Mouse (Mus musculus): Measurements from ENCODE around the gene Slc25a44. TPM values are rescaled to one million over a fixed set of nuclear protein-coding genes. Genes with fewer than 3 reads are reported as not detected.
A peak's percentile ranks its signal among the peaks of the same experiment; 100 is the strongest.

Slc25a44 gene
- polyA plus RNA-seq, 1 experiment from 2014 or later: 18.0 TPM

- Histone ChIP-seq H3K9ac (ENCODE audit: low read length) (peak within 1 kb of the TSS; percentile 89), H3K36me3 (ENCODE audit: control insufficient read depth, insufficient read depth, low read length) (no peaks in the 10 kb centered on the region), H3K9me3 (replicated peaks; ENCODE audit: control insufficient read depth, low read length) (no peaks in the 10 kb centered on the region), H3K4me2 (ENCODE audit: low read depth, low read length) (peak within 1 kb of the TSS; percentile 88), H3K27ac (ENCODE audit: low read length) (peak within 1 kb of the TSS; percentile 94), H3K4me1 (ENCODE audit: control insufficient read depth, insufficient read depth, low read length) (peaks cover 30% of the 10 kb centered on the region), H3K27me3 (ENCODE audit: control insufficient read depth, insufficient read depth, low read length) (no peaks in the 10 kb centered on the region), H3K4me3 (replicated peaks; ENCODE audit: low read length) (peak within 1 kb of the TSS; percentile 80)
- ATAC-seq (ENCODE audit: insufficient read depth, low FRiP score): peak; percentile 92
- WGBS: under 1% methylated on average over 54 of the region's 54 CpGs
These were observed 14.9 kb downstream of the Slc25a44 start, which contains the start of gene Pmf1 for GRCm38 (mm10) chr3:88409741-88410644. Pmf1 (minus strand) TSS chr3:88410331.

DNA sequence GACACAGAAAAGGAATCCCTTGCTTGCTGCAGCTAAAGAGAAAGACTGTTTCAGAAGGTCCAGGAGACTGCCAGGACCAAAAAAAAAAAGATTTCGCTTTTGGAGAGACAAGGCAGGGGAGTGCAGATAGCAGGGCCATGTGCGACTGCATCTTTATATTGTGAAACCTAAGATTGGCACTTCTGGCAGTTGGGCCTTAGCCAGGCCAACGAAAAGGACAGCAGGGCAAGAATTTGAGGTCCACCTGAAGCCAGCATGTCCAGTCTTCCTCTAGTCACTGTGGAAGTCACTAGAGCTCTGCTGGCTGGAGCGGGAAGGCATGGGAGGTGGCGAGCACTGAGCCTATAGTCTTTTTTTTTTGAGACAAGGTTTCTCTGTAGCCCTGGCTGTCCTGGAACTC, 16.0 kb downstream of the Slc25a44 start:
- H3K27ac ChIP-seq (ENCODE audit: low read length): no peak overlapping the region
- 49% methylated on average over 5 of the region's 5 CpGs for WGBS
- H3K4me2 ChIP-seq (ENCODE audit: low read depth, low read length): peak overlapping the region; percentile 88
- no peaks in the 10 kb centered on the region for H3K27me3 ChIP-seq (ENCODE audit: control insufficient read depth, insufficient read depth, low read length)
- peak overlapping the region; percentile 80 for H3K4me3 ChIP-seq (replicated peaks; ENCODE audit: low read length)
- H3K9me3 ChIP-seq (replicated peaks; ENCODE audit: control insufficient read depth, low read length): no peaks in the 10 kb centered on the region
- ATAC-seq (ENCODE audit: insufficient read depth, low FRiP score): no peak
- H3K9ac ChIP-seq (ENCODE audit: low read length): peak overlapping the region; percentile 89
- H3K4me1 ChIP-seq (ENCODE audit: control insufficient read depth, insufficient read depth, low read length): peaks cover 30% of the 10 kb centered on the region
- H3K36me3 ChIP-seq (ENCODE audit: control insufficient read depth, insufficient read depth, low read length): no peaks in the 10 kb centered on the region

DNA sequence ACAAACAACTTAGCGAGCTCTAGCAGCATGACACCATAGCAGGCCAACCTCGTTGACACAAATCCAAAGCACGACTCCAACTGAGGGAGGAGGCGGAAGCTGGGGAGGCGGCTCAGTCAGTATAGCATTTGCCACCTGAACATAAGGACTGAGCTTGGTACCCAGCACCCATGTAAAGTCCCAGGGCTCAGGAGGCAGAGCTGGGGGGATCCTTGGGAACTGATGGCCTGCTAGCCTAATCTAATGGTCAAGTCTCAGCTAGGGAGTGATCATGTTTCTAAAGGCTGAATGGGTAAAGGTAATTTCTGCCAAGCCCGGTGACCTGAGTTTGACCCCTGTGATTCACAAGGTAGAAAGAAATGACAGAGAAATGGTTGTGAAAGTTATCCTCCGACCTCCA, 17.4 kb downstream of the Slc25a44 start:
- Histone ChIP-seq H3K9me3 (replicated peaks; ENCODE audit: control insufficient read depth, low read length) (no peaks in the 10 kb centered on the region), H3K4me2 (ENCODE audit: low read depth, low read length) (no peak overlapping the region), H3K27ac (ENCODE audit: low read length) (no peak overlapping the region), H3K9ac (ENCODE audit: low read length) (no peak overlapping the region), H3K27me3 (ENCODE audit: control insufficient read depth, insufficient read depth, low read length) (no peaks in the 10 kb centered on the region), H3K4me1 (ENCODE audit: control insufficient read depth, insufficient read depth, low read length) (peaks cover 30% of the 10 kb centered on the region), H3K4me3 (replicated peaks; ENCODE audit: low read length) (no peak overlapping the region), H3K36me3 (ENCODE audit: control insufficient read depth, insufficient read depth, low read length) (no peaks in the 10 kb centered on the region)
- 42% methylated on average over 7 of the region's 7 CpGs for WGBS
- no peak for ATAC-seq (ENCODE audit: insufficient read depth, low FRiP score)

DNA sequence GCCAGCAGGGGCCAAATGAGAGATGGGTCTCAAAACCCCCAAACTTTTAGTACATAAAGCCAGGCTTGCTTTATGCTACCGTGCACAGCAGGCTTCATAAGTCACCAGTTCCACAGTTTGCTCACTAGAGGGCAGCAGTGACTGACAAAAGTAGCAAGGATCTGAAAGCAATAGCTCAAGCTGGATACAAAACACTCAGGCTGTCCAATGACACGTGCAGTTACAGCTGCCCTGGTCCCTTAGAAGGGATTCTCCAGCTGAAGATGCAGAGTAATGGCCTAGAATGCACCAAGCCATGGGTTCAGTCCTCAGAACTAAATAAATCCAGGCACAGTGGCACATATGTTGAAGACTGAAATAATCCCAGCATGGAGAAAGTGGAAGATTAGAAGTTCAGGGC, 17.8 kb downstream of the Slc25a44 start:
- Histone ChIP-seq H3K27ac (ENCODE audit: low read length) (no peak overlapping the region), H3K9me3 (replicated peaks; ENCODE audit: control insufficient read depth, low read length) (no peaks in the 10 kb centered on the region), H3K9ac (ENCODE audit: low read length) (no peak overlapping the region), H3K4me2 (ENCODE audit: low read depth, low read length) (no peak overlapping the region), H3K4me1 (ENCODE audit: control insufficient read depth, insufficient read depth, low read length) (peaks cover 30% of the 10 kb centered on the region), H3K4me3 (replicated peaks; ENCODE audit: low read length) (no peak overlapping the region), H3K27me3 (ENCODE audit: control insufficient read depth, insufficient read depth, low read length) (no peaks in the 10 kb centered on the region), H3K36me3 (ENCODE audit: control insufficient read depth, insufficient read depth, low read length) (no peaks in the 10 kb centered on the region)
- no peak for ATAC-seq (ENCODE audit: insufficient read depth, low FRiP score)
- WGBS: 2% methylated on average over 2 of the region's 2 CpGs

DNA sequence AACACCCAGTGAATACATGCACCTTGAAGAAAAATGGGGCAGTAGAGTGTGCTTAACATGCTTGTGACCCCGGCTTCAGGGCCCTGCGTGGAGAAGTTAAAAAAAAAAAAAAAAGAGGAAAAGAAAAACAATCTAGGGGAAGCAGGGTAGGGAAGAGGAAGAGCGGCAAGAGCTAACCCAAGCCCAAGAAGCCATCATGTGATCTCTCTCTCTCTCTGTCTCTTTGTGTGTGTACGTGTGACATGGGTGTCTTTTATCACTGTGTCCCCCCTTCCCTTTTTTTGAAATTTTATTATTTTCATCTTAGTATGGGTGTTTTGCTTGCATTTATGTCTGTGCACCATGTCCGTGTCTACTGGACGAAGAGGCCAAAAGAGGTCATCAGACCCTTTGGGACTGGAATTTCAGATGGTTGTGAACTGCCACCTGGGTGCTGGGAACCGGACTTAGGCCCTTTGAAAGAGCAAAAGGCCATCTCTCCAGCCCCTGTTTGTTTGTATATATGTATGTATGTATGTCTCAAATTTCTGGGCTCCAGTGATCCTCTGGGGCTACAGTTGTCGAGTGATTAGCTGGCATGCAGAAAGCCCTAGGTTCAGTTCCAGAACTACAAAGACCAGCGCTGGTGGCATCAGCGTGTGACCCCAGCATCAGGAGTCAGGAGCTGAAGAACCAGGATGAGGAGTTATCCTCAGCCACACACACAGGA, 21.3 kb downstream of the Slc25a44 start:
- H3K4me1 ChIP-seq (ENCODE audit: control insufficient read depth, insufficient read depth, low read length): peaks cover 13% of the 10 kb centered on the region
- H3K27ac ChIP-seq (ENCODE audit: low read length): no peak overlapping the region
- ATAC-seq (ENCODE audit: insufficient read depth, low FRiP score): no peak
- H3K9ac ChIP-seq (ENCODE audit: low read length): no peak overlapping the region
- no peak overlapping the region for H3K4me2 ChIP-seq (ENCODE audit: low read depth, low read length)
- H3K27me3 ChIP-seq (ENCODE audit: control insufficient read depth, insufficient read depth, low read length): no peaks in the 10 kb centered on the region
- H3K9me3 ChIP-seq (replicated peaks; ENCODE audit: control insufficient read depth, low read length): no peaks in the 10 kb centered on the region
- WGBS: 89% methylated on average over 10 of the region's 10 CpGs
- H3K36me3 ChIP-seq (ENCODE audit: control insufficient read depth, insufficient read depth, low read length): no peaks in the 10 kb centered on the region
- H3K4me3 ChIP-seq (replicated peaks; ENCODE audit: low read length): no peak overlapping the region

DNA sequence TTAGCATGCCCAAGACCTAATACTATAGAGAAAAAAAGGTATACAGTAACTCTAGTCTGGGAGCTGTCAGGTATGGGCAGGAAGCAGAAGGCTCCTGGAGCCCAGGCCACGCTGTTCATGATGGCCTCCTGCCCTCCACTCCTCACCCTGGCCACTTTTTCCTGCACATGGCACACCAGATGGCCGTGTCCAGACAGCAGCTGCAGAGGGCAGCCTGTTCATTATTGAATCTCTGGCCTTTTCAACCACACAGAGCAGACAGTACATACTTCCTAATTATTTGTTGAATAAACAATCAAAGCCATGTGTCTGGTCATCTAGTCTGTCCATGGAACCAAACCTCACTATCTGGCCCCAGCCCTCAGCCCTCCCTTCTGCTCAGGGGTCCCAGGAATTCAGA, 26.3 kb downstream of the Slc25a44 start:
- Histone ChIP-seq H3K9ac (ENCODE audit: low read length) (no peak overlapping the region), H3K4me1 (ENCODE audit: control insufficient read depth, insufficient read depth, low read length) (no peaks in the 10 kb centered on the region), H3K4me3 (replicated peaks; ENCODE audit: low read length) (no peak overlapping the region), H3K27me3 (ENCODE audit: control insufficient read depth, insufficient read depth, low read length) (no peaks in the 10 kb centered on the region), H3K36me3 (ENCODE audit: control insufficient read depth, insufficient read depth, low read length) (no peaks in the 10 kb centered on the region), H3K9me3 (replicated peaks; ENCODE audit: control insufficient read depth, low read length) (no peaks in the 10 kb centered on the region), H3K27ac (ENCODE audit: low read length) (no peak overlapping the region), H3K4me2 (ENCODE audit: low read depth, low read length) (no peak overlapping the region)
- ATAC-seq (ENCODE audit: insufficient read depth, low FRiP score): peak; percentile 10; the same call in 1 of the 2 replicates
- 83% methylated on average over 2 of the region's 2 CpGs for WGBS

- Histone ChIP-seq H3K9me3 (replicated peaks; ENCODE audit: control insufficient read depth, low read length) (no peaks in the 10 kb centered on the region), H3K27me3 (ENCODE audit: control insufficient read depth, insufficient read depth, low read length) (no peaks in the 10 kb centered on the region), H3K27ac (ENCODE audit: low read length) (no peak overlapping the region), H3K4me3 (replicated peaks; ENCODE audit: low read length) (no peak overlapping the region), H3K4me2 (ENCODE audit: low read depth, low read length) (no peak overlapping the region), H3K4me1 (ENCODE audit: control insufficient read depth, insufficient read depth, low read length) (no peaks in the 10 kb centered on the region), H3K36me3 (ENCODE audit: control insufficient read depth, insufficient read depth, low read length) (no peaks in the 10 kb centered on the region), H3K9ac (ENCODE audit: low read length) (no peak overlapping the region)
- 91% methylated on average over 8 of the region's 8 CpGs for whole genome bisulfite sequencing
- no peak for ATAC-seq (ENCODE audit: insufficient read depth, low FRiP score)
These were observed 29.2 kb downstream of the Slc25a44 start for GRCm38 (mm10) chr3:88395742-88396141.

DNA sequence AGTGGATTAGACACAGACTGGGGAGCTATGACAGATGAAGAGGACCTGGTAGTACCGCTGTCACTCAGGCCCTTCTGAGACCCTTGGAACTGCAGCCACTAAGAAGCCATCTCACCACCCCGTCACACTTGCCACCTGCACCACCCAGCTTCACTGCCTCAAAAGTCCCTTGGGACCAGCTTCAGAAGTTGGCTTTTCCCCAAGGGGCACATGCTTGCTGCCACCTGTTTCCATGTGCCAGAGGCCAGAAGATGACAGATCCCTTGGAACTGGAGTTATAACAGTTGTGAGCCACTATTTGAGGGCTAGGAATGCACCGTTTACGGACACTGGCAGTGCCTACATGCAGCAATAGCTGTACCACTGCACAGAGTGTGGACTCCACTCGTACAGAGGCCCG, 29.7 kb downstream of the Slc25a44 start:
- no peak for ATAC-seq (ENCODE audit: insufficient read depth, low FRiP score)
- no peaks in the 10 kb centered on the region for H3K27me3 ChIP-seq (ENCODE audit: control insufficient read depth, insufficient read depth, low read length)
- H3K36me3 ChIP-seq (ENCODE audit: control insufficient read depth, insufficient read depth, low read length): 0 out of 2 replicates have a peak, but pooled peaks cover 1% of the 10 kb centered on the region
- H3K4me1 ChIP-seq (ENCODE audit: control insufficient read depth, insufficient read depth, low read length): no peaks in the 10 kb centered on the region
- WGBS: 96% methylated on average over 6 of the region's 6 CpGs
- no peaks in the 10 kb centered on the region for H3K9me3 ChIP-seq (replicated peaks; ENCODE audit: control insufficient read depth, low read length)
- no peak overlapping the region for H3K9ac ChIP-seq (ENCODE audit: low read length)
- H3K27ac ChIP-seq (ENCODE audit: low read length): no peak overlapping the region
- H3K4me2 ChIP-seq (ENCODE audit: low read depth, low read length): no peak overlapping the region
- H3K4me3 ChIP-seq (replicated peaks; ENCODE audit: low read length): no peak overlapping the region

DNA sequence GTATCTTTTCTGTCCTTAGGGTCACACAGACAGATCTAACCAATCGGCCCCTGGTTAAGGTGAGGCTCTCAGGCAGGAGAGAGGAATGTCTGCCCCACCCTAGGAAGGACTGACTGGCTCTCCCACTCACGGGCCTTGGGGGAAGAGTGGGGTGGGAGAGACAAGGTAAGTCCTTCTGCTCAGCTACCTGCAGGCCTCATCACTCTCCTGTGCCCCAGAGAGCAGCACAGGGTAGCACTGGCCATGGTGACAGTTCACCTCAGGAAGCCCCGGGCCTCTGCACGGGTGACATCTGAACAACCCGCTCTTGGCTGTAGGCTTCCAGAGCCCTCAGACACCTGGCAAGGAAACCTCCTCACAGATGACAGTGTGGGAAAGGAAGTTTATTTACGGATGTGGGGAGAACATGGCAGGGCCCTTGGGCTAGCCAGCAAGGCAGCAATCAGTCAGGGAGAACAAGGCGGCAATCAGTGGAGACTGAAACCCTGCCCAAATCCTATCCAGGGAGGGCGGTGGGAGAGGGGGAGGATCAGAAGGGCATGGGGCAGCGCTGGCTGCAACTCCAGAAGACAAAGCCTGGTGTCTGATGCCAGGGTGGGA, 31.1 kb downstream of the Slc25a44 start:
- no peak overlapping the region for H3K27ac ChIP-seq (ENCODE audit: low read length)
- no peaks in the 10 kb centered on the region for H3K4me1 ChIP-seq (ENCODE audit: control insufficient read depth, insufficient read depth, low read length)
- H3K4me3 ChIP-seq (replicated peaks; ENCODE audit: low read length): no peak overlapping the region
- no peaks in the 10 kb centered on the region for H3K9me3 ChIP-seq (replicated peaks; ENCODE audit: control insufficient read depth, low read length)
- H3K9ac ChIP-seq (ENCODE audit: low read length): no peak overlapping the region
- no peak overlapping the region for H3K4me2 ChIP-seq (ENCODE audit: low read depth, low read length)
- 83% methylated on average over 9 of the region's 9 CpGs for WGBS
- ATAC-seq (ENCODE audit: insufficient read depth, low FRiP score): no peak
- no peaks in the 10 kb centered on the region for H3K27me3 ChIP-seq (ENCODE audit: control insufficient read depth, insufficient read depth, low read length)
- 0 out of 2 replicates have a peak, but pooled peaks cover 5% of the 10 kb centered on the region for H3K36me3 ChIP-seq (ENCODE audit: control insufficient read depth, insufficient read depth, low read length)

All from stomach, embryonic 16.5 days (tissue).